Mouse (Mus musculus) kidney, postnatal 0 days (tissue): ENCODE measurements at regions not wholly inside any gene's neighbourhood (a gene's known extent, or its start where the extent isn't known, plus 50 kb on each side); places are given as distances from the start of the nearest gene placed in this dataset.

Source experiments
- ATAC-seq: fragments of 200-750 bp; cut with Nextera tagmentation; replicated peaks from 2 replicates; pipeline ENCODE4 v1.8.0; 2017; ENCODE audit warnings: low read depth, moderate number of reproducible peaks, moderate TSS enrichment, moderate library complexity; ENCODE audit not compliant: low FRiP score
- DNase-seq: peaks from one replicate; pipeline ENCODE4 v3.0.0-alpha.2; 2016; ENCODE audit warnings: low spot score
- H3K27ac ChIP-seq: fragments of 300-500 bp; sonication (generic); 2 replicates; pipeline ENCODE4 v1.5.1; 2014; ENCODE audit warnings: mild to moderate bottlenecking
- H3K27me3 ChIP-seq: fragments of 300-500 bp; sonication (generic); 2 replicates; pipeline ENCODE4 v1.6.1; 2014; ENCODE audit warnings: low read length, mixed read lengths; ENCODE audit not compliant: insufficient read depth
- H3K36me3 ChIP-seq: fragments of 300-500 bp; sonication (generic); 2 replicates; pipeline ENCODE4 v1.6.1; 2014; ENCODE audit warnings: low read length, mixed read lengths; ENCODE audit not compliant: insufficient read depth
- H3K4me1 ChIP-seq: fragments of 300-500 bp; sonication (generic); replicated peaks from 2 replicates; pipeline ENCODE4 v1.6.1; 2014; ENCODE audit warnings: antibody characterized with exemption, low read length, mixed read lengths; ENCODE audit not compliant: insufficient read depth
- H3K4me2 ChIP-seq: fragments of 300-500 bp; sonication (generic); 2 replicates; pipeline ENCODE4 v1.6.1; 2014; ENCODE audit warnings: mild to moderate bottlenecking, low read length, moderate library complexity, mixed read lengths
- H3K4me3 ChIP-seq: fragments of 300-500 bp; sonication (generic); replicated peaks from 2 replicates; pipeline ENCODE4 v1.5.1; 2014; ENCODE audit warnings: low read depth, low read length
- H3K9ac ChIP-seq: fragments of 300-500 bp; sonication (generic); 2 replicates; pipeline ENCODE4 v1.6.1; 2014; ENCODE audit warnings: low read depth, low read length
- H3K9me3 ChIP-seq: fragments of 300-500 bp; sonication (generic); replicated peaks from 2 replicates; pipeline ENCODE4 v1.6.1; 2016; ENCODE audit warnings: low read length, inconsistent platforms, mixed read lengths
- CTCF ChIP-seq: IDR thresholded peaks from 2 replicates; pipeline ENCODE4 v1.5.1; 2016; ENCODE audit warnings: antibody characterized with exemption, low read depth, mild to moderate bottlenecking, moderate library complexity
- WGBS: fragments of 180-500 bp; shearing (Covaris S2); extraction: QIAGEN DNeasy Blood & Tissue Kit; methylation state at CpG from one replicate; pipeline ENCODE4 v1.1.7; 2014; 5-methylcytosine and 5-hydroxymethylcytosine counted together

DNA sequence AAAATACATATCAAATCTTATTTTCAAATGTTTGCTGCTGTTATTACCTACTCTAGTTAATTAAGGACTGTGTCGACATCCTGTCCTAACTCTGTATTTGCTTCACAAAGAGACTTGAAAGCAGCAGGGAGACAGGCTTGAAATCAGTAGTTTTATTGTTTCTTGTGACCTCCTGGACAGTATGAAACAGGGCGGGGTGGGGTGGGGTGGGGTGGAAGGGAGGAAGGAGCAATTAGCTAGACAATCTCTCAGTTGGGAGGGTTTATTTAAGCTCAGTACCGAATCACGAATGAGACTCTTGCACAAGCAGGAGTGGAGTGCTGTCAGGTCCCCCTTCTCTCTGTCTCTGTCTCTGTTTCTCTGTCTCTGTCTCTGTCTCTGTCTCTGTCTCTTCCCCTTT is 421.2 kb downstream of the Btg1 start:
- Histone ChIP-seq H3K9ac (no peak overlapping the region), H3K4me1 (no peaks in the 10 kb centered on the region), H3K36me3 (no peaks in the 10 kb centered on the region), H3K4me3 (no peak overlapping the region), H3K4me2 (no peak overlapping the region), H3K27ac (no peak overlapping the region), H3K27me3 (no peaks in the 10 kb centered on the region), H3K9me3 (no peaks in the 10 kb centered on the region)
- ATAC-seq (no peak), DNase-seq (no peak)
- no peak for TF ChIP-seq CTCF
- whole genome bisulfite sequencing, result 21% methylated on average over 4 of the region's 4 CpGs

DNA sequence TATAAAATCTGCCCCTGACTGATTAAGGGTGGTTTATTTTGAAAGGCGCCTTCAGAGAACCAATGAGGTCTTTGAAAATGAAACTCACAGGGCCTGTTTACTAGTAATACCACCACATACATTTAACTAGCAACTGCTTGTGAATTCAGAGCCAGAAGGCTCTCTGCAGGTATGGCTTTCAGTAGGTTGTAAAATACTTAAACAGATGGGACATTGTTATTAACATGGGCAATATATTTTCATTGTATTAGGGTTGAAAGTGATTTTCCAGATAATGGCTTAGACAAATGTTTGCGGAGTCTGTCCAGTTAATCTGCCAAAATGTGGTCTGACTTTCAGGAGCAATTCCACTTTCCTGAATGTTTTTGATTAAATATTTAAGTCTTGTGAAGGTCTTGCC is 430.8 kb downstream of the Btg1 start:
- Histone ChIP-seq H3K9me3 (no peaks in the 10 kb centered on the region), H3K4me3 (no peak overlapping the region), H3K4me2 (no peak overlapping the region), H3K4me1 (no peaks in the 10 kb centered on the region), H3K27me3 (no peaks in the 10 kb centered on the region), H3K27ac (no peak overlapping the region), H3K9ac (no peak overlapping the region), H3K36me3 (no peaks in the 10 kb centered on the region)
- 87% methylated on average over 2 of the region's 2 CpGs for WGBS
- TF ChIP-seq CTCF, result no peak
- DNase-seq (no peak), ATAC-seq (no peak)

DNA sequence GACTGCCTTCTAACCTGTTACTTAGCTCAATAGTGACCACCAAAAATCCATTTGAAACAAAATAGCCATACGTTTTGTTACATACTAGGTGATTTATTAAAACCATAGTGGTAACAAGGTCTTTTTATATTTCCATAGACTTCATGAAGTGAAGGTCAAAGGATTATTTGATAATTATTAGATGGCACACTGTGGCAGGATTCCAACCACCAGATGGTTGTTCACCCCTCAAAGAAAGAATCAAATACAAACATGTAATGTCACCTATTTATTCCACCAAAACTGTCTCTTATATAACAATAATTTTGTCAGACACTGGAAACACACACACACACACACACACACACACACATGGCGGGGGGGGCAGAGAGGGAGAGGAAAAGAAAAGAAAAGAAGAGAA is 431.2 kb downstream of the Btg1 start:
- no peak for ATAC-seq
- no peak for TF ChIP-seq CTCF
- H3K4me1 ChIP-seq, result no peaks in the 10 kb centered on the region
- no peak overlapping the region for H3K4me2 ChIP-seq
- no peak overlapping the region for H3K4me3 ChIP-seq
- H3K36me3 ChIP-seq, result no peaks in the 10 kb centered on the region
- H3K27me3 ChIP-seq, result no peaks in the 10 kb centered on the region
- H3K27ac ChIP-seq, result no peak overlapping the region
- no peak overlapping the region for H3K9ac ChIP-seq
- no peak for DNase-seq
- H3K9me3 ChIP-seq, result no peaks in the 10 kb centered on the region
- 86% methylated on average over 2 of the region's 2 CpGs for WGBS

DNA sequence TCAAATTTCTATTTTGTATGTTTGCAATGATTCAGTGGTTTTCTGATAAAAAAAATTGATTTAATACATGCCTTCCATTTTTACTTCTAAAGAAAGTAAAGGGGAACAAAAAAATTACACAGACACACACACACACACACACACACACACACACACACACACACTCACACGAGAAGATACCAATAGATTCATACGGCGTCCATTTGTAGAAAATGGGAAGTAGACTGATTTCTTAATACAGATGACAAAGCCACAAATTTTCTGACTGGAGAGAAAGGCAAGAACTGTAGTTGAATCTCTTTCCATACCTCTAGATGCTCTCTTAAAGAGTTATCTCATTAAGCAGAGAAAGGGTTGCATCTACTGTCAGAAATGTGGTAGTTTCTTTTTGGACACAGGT is 424.9 kb upstream of the Dcn start:
- no peak for TF ChIP-seq CTCF
- DNase-seq (no peak), ATAC-seq (no peak)
- Histone ChIP-seq H3K4me1 (no peaks in the 10 kb centered on the region), H3K4me3 (no peak overlapping the region), H3K9me3 (no peaks in the 10 kb centered on the region), H3K9ac (no peak overlapping the region), H3K36me3 (no peaks in the 10 kb centered on the region), H3K27me3 (no peaks in the 10 kb centered on the region), H3K4me2 (no peak overlapping the region), H3K27ac (no peak overlapping the region)
- 92% methylated on average over 3 of the region's 3 CpGs for WGBS

DNA sequence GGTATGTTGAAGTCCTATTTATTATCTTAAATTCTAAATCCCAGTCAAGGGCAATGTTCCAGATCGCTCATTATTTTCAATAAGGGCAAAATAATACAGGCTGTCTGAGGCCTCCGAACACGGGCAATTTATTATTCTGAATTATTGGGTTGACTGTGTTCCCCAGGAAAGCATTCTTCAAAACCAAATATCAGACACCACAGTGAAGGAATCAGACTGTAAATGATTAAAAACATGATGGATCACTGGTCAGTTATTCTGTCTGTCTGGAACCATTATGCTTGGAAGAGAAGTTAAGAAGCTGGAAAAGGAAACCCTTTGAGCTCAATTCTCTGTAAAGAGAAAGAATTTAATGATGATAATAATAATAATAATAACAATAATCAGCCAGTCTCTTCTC is 417.4 kb upstream of the Dcn start:
- no peak for TF ChIP-seq CTCF
- 43% methylated on average over 3 of the region's 3 CpGs for WGBS
- no peaks in the 10 kb centered on the region for H3K27me3 ChIP-seq

DNA sequence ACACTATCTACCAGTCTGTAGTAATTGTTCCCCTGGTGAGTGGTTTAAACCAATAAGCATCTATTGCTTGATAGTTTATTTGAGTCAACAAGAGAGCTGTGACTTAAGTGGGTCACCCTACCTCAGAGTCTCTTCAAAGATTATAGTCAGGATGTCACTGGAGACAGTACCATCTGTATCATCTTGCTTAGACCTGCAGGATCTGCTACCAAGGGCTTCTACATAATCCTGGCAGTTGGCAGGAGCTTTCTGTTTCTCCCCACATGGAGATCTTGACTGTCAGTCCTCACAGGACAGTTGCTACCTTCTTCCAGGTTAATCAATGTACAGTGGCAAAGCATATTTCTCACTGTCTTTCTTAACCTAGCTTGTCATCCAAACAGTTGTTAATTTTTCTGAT is 414.9 kb upstream of the Dcn start:
- H3K36me3 ChIP-seq, result no peaks in the 10 kb centered on the region
- DNase-seq (no peak), ATAC-seq (no peak)
- H3K9me3 ChIP-seq, result no peaks in the 10 kb centered on the region
- no peaks in the 10 kb centered on the region for H3K4me1 ChIP-seq
- no peaks in the 10 kb centered on the region for H3K27me3 ChIP-seq
- H3K4me3 ChIP-seq, result no peak overlapping the region
- TF ChIP-seq CTCF, result no peak
- no peak overlapping the region for H3K9ac ChIP-seq
- no peak overlapping the region for H3K4me2 ChIP-seq
- no peak overlapping the region for H3K27ac ChIP-seq

More for the DNA sequence above, 417.4 kb upstream of the Dcn start:
- Histone ChIP-seq H3K27ac (no peak overlapping the region), H3K4me1 (no peaks in the 10 kb centered on the region), H3K9ac (no peak overlapping the region), H3K9me3 (no peaks in the 10 kb centered on the region), H3K4me3 (no peak overlapping the region), H3K4me2 (no peak overlapping the region), H3K36me3 (no peaks in the 10 kb centered on the region)
- ATAC-seq (no peak), DNase-seq (no peak)

DNA sequence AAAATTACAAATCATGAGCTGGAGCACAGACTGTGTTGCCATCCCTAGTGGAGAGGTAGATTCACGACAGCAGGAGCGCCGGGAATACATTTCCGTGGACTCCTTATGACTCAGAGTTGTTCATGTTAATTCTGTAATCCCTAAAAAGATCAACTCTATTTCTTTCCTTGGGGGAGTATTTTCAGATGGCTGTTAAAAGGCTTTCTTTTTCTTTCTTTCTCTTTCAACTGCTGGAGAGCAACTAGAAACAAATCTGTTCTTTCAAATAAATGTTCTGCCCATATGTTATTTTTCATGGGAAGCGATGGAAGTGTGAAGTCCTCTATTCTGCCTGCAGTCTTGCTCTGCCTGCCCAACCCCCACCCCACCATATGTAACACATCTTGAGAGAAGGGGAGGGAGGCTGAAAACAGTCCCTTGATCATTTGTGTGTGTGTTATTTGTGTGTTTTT is 401.4 kb upstream of the Dcn start:
- Histone ChIP-seq H3K9me3 (no peaks in the 10 kb centered on the region), H3K27ac (no peak overlapping the region), H3K9ac (no peak overlapping the region), H3K4me1 (no peaks in the 10 kb centered on the region), H3K27me3 (no peaks in the 10 kb centered on the region), H3K4me2 (no peak overlapping the region), H3K36me3 (no peaks in the 10 kb centered on the region), H3K4me3 (no peak overlapping the region)
- ATAC-seq (no peak), DNase-seq (peak; percentile 61)
- 59% methylated on average over 5 of the region's 5 CpGs for WGBS
- no peak for TF ChIP-seq CTCF
